Mouse (Mus musculus) left cerebral cortex, postnatal 25 days (tissue): ENCODE measurements at regions not wholly inside any gene's neighbourhood (a gene's known extent, or its start where the extent isn't known, plus 50 kb on each side); places are given as distances from the start of the nearest gene placed in this dataset.

Source experiments
- DNase-seq, 2 experiments: peaks; one replicate each; pipeline ENCODE4 v3.0.0; 2022; ENCODE audit warnings: low spot score in 2 of 2, mixed read lengths in 1 of 2
- intact Hi-C: fragments of 180-260 bp; cut with DNase I; formaldehyde crosslinking; loops from one replicate; pipeline ENCODE4 v1.15.1; 2025

GRCm38 (mm10) chr5:60143391-60143790 lies 1665.2 kb upstream of the G6pd2 start:
- DNase-seq: peak; percentile 3 to 5
- intact Hi-C loops: no loop called here

DNA sequence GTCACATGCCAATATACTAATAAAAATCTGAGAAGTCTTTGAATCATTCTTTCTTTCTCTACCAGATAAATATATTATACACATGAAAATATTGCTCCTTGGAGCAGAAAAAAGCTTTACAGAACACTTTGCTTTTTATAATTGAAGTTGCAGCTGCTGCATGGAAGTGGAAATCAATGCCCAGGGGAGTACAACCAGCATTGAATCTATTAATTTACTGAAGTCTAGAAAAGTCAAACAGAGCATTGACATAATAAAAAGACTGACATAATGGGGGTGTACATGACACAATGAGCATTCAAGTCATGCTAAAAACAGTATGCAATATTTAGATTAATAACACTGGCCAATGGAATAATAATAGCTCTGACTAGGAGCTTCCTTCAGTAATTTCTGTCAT lies 1663.0 kb upstream of the G6pd2 start:
- no peak for DNase-seq
- intact Hi-C loops: no loop called here
